Mouse (Mus musculus) adrenal gland, postnatal 4 days (tissue): ENCODE data around the gene Tnip2. TPM values are rescaled to one million over a fixed set of nuclear protein-coding genes. Genes with fewer than 3 reads are reported as not detected.

Experiments used
- DNase-seq, 2 experiments: peaks; one replicate each; pipeline ENCODE4 v3.0.0; 2021 to 2022; ENCODE audit warnings: low spot score in 2 of 2, mixed read lengths in 2 of 2
- long read RNA-seq, 2 experiments: library from polyadenylated mRNA; stranded (forward); transcript quantifications; one replicate each; pipeline ENCODE4 v2.0.0; 2021
- total RNA-seq, 2 experiments: library from RNA; stranded (reverse); gene quantifications; 2 replicates each; pipeline ENCODE4 v1.2.3; 2021

Tnip2 gene
- 10 to 100 TPM; 28.0 to 28.4 TPM for total RNA-seq
- long read RNA-seq, experiment 1, transcript Tnip2-202 (6 exons, 1,987 nt) = major isoform, 6 of 15 reads
- long read RNA-seq, experiment 1, partial matches to known transcripts = 2 of 15 reads
- long read RNA-seq, experiment 1, other reads (novel, unspliced or antisense) = 7 of 15 reads
- long read RNA-seq, experiment 2, transcript Tnip2-202 (6 exons, 1,987 nt) = major isoform, 18 of 38 reads
- long read RNA-seq, experiment 2, partial matches to known transcripts = 0 of 38 reads
- long read RNA-seq, experiment 2, other reads (novel, unspliced or antisense) = 16 of 38 reads

DNA sequence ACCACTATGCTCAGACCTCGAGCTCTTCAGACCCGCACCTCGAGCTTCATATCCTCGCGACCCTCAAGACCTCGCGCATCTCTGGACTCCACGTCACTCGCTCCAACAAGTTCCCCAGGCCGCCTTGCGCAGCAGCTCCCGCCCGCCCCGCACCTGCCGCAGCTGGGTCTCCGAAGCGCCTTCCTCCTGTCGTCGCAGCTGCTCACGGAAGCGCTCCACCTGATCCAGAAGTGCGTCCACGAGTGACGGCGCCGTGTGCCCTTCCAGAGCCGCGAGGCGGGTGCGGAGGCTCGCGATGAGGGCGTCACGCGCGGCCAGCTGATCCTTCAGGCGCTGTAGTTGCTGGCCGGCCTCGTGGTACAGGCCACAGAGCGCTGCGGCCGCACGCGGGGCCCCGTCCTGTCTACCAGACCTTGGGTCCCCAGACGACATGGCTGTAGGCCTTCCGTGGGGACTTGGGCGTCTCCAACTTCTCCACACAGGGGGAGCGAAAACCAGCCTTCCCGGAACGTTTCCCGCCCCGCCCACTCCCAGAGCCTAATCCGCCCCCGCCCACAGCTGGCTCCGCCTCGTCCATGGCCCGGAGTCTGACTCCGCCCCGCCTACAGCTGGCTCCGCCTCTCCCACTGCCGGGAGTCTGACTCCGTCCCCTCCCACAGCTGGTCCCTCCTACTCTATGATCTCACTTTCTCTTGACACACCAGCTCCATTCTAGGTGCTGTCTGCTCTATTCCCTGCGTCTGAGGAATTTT lies at the start of gene Tnip2:
Gene Tnip2 (minus strand): TSS at position 526 of the 752 bp plus-strand sequence.
- DNase-seq = peak; percentile 87 to 94

DNA sequence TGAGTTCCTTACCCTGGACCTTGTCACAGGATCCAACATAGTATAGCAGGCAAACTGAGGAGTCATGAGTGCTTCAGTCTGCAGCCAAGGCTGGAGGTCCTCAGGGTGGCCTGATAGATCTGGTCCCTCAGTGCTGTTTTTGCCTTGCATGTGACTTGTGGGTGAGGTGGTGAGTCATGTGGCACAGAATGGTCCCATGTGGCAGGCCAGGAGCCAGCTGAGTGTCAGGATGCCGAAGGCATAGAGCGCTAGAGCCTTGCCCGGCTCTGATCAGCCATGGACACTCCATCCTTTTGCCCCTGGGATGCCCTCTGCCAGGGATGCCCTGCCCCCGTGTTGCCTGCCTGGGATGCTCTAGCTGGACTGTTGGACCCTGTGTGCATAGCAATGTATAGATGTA lies 38.0 kb upstream of the Tnip2 start:
- DNase-seq = no peak

DNA sequence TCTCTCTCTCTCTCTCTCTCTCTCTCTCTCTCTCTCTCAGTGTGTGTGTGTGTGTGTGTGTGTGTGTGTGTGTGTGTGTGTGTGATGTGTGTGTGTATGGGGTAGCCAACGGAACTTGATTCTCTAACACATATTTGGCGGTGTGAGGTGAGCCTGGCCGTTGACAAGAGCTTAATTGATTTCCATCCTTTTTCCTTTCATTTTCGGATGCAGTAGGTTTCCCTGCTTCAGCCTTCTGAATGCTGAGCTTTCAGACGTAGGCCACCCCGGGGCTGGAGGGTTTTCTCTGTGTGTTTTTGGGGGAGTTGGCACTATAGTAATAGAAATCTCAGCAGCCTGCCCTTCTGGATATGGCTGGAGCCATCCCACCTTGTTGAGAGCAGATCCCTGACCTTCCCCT lies 36.5 kb upstream of the Tnip2 start:
- no peak for DNase-seq

DNA sequence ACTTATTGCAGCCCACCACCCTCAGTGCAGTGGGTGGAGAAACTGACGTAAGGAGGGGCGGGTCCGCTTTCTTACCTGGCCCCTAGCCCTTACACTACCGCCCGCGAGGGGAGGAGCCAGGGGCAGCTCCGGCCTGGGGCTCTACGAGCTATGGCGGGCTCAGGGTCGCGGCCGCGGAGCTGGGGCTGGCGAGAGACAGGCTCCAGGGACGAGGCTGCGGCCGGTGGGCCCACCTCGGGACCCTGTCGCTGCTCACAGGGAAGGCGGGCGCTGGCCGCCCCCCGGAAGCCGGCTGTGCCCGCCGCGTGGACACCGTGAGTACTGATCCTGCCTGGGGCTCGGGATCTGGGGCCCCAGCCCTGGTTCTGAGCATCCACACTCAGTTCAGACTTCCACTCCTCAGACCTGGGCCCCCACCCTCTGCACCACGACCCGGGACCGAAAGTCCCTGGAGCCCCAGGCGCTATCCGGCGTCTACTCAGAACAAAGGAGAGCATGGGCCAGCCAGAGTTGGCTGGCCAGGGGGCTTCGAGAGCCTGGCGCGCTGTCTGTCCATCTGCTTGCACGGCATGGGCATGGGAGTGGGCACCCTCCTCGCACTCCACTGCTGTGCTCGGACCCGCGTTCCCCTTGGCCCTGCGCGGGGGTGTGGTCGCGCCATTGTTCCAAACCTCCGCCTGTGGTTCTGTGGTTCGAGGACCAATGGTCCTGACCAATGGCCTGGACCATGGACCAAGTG lies 35.9 kb upstream of the Tnip2 start:
- DNase-seq = no peak

DNA sequence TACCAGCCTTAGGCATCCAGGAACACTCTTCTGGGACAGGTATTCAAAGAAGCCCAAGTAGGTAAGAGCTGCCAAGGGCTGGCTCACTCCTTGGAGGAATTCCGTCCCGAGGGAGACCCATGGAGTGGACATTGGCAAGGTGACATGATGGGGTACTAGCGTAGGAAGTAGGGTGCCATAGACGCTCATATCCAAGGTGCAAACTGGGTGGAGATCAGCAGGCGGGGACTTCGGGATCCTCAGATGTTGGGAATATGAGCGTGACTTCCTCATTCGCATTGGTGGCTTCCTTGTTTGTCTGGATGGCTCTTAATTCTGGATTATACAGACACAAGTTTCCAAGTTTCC lies 35.3 kb upstream of the Tnip2 start:
- DNase-seq = no peak

DNA sequence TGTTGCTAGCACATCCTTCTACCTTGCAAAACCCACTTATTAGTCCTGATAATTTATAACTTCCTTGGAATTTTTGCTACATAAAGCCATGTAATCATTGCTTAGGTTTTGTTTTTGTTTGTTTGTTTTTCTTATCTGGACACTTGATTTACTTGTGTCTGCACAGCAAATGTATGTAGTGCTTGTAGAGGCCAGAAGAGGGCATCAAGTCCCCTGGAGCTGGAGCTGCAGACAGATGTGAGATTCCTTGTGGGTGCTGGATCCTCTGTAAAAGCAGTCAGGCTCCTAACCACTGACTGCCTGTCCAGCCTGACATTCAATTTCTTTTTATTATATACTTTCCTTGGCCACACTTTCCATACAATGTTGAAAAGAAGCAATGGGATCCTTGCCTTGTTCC lies 33.6 kb upstream of the Tnip2 start:
- DNase-seq = no peak

DNA sequence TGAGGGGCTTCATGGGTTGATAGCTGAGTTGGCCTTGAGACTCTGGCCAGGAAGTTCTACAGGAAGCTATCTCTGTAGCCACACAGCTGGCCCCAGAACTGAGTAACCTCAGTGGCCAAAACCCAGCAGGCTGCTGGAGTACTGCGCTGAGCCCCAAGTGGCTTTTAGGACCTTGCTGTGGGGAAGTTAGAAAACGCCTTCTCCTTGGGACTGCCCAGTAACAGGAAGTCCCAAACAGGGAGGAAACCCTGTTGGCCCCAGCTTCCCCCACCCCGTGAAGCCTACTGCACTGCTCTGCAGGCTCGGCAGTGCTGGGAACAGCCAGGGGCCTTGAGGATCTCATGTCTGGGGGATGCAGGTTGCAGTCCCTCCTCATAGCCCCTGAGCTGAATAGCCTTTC lies 29.3 kb upstream of the Tnip2 start:
- no peak for DNase-seq

DNA sequence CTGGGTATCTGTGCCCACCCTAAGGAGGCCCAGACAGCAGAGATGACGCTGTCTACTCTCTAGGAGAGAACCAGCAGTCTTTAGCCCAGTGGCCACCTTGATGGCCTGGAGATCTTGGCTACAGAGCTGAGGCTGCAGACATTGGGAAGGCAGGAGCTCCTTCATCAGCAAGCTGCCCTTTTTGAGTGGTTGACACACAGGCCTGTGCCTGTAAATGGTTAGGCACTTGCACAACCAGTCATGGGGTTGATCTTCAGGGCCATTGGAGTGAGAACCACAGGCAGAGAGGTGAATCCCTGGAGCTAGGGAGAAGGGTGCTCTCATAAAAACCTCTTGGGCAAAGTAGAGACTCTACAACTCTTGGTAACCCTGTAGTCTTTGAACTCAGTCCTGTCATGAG lies 28.4 kb upstream of the Tnip2 start:
- no peak for DNase-seq

DNA sequence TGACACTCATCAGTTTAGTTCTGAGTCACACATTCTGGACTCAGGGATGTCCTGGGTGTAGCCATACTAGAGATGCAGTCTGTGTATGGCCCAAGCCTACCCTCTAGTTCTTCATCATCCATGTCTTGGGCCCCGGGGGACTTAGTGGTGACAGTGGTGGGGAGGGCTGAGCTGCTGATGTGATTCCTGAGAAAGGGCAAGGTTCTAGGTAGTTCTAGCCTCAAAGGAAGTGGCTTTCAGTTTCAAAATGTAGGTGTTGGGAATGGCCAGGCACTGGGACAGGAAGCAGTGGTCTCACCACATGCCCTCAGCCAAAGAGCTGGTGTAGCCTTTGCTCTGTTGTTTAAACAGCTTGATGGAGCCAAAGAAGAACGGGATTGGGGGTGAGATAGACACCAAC lies 25.3 kb upstream of the Tnip2 start:
- DNase-seq = no peak

DNA sequence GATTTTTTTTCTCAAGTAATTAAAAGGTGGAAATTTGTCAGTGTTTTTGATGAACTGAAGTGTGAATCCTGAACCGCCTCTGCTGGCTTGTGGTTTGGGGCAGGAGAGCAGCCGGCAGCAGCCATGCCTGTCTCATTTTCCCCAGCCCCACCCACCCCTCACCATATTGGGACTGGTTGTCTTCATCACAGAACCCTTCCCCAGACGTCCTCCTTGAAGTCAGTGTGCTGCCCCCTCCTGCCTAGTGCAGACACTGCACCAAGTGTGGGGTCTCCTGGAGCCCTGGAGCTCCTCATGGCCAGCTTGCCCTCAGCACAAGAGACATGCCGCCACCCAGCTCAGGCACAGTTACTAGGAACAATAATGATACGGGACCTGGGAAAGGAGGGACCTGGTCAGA lies 24.7 kb upstream of the Tnip2 start:
- DNase-seq = no peak

DNA sequence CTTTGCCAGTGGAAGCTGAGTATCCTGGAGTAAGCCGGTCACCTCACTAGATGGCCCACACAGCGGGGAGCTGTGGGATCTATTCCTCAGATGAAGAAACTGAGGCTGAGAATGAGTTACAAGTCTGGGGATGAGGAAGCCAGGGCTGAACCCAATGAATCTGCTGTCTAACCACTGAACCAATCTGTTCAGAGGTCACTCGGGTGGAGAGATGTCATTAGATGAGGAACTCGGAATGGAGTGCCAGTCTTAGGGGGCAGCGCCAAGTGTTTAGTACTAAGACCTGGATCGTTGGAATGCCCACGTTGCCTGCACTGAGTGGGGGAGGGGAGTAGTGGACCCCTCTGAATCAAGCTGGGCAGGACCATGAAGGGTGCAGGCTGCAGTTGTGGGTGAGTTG lies 24.3 kb upstream of the Tnip2 start:
- no peak for DNase-seq

DNA sequence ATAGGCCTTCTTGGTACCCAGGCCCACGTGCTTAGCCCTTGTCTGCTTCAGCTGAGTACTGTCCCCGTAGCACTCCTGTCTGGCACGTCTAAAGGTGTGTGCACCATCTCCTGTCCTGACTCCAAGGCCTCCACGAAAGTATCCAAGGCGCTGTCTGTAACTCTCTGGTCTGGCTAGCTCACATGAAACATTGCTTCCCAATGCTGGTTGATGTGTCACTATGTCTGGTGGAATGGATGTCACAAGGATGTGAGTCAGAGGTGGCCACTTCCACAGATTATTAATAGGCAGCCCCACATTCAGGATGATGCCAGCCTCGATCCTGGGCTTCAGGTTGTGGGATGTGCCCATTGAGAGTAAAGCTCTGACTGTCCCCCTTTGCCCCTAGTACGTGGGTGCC lies 22.0 kb upstream of the Tnip2 start:
- DNase-seq = no peak

DNA sequence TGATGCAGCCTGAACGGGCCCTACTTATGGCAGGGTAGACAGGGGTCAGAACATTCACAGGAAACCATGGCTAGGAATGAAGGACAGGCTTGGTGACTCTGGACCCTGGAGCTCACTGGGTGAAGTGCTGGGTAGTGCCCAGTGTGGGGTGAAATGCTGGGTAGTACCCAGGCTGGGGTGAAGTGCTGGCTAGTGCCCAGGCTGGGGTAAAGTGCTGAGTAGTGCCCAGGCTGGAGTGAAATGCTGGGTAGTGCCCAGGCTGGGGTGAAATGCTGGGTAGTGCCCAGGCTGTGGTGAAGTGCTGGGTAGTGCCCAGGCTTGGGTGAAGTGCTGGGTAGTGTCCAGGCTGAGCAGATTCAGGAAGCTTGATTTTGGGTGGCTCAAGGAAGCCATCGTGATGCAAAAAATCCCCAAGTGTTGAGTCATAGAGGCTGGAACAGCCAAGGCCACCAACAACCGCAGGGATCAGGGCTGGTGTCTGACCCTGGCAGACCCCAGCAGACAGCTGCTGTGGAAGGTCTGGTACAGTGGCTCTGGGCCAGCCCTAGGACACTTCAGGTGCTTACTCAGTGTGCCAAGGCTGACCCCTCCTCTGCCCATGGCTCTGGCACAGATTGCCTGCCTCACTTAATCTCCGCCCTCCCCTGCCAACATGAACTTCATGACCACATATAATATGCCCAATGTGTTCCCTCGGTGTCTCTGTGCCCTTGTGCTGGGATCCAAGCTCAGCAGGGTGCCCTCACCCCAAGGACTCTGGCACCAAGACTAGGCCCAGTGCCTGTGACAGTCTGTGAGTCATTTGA lies 21.2 kb upstream of the Tnip2 start:
- peak in 1 of 2 experiments; percentile 53 for DNase-seq

DNA sequence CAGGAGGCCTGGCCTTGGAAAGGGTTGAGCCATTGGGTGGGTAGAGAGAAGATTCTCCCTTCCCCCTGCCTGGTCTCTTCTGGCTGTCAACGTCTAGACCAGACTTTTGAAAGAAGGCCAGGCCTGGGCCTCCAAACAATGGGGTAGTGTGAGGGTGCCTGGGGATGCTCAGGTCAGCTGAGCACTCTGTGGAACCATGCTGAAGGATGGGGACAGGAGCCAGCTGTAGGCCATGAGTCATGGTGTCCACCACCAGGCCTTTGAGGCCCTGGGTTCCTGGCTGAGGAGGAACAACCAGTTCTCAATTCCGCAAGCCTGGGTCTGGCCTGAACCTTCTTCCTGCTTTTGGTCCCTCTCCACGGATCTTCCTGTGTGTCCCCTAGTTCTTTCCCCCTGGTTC lies 20.0 kb upstream of the Tnip2 start:
- DNase-seq = no peak

DNA sequence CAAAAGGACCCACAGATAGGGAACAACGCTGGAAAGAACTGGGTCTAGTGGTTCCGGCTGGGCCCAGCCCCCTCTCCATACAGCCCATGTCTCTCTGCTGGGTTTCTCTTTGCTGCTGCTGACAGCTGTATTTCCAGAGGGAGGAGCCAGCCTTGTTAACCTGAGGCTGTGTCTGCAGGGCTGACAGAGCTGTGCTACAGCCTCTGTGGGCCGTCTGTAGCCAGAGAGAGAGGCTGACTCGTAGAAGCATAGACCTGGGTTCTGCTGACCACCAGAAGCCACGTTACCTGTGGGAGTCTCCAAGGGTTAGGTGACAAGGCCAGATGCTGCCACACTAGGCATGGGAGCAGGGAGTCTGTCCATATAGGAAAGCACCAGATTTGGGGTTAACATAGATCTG lies 19.3 kb upstream of the Tnip2 start:
- DNase-seq = no peak

DNA sequence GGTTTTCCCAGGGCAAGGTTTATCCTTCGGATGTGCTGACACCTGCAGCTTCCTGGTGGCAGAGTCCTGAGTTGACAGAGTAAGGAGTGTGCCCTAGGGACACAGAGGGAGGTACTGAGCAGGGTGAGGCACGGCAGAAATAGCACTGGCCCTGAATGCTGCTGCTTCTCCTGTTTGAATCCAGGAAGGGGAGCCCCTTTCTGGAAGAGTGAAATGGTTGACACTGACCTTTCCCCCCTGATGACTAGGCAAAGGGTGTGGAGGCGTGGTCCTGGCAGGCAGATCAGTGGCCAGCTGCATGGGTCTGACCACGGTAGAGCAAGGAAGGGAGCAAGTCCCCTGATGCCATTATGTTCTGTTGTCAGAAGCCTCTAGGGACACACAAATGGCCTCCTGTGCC lies 16.9 kb upstream of the Tnip2 start:
- no peak for DNase-seq

DNA sequence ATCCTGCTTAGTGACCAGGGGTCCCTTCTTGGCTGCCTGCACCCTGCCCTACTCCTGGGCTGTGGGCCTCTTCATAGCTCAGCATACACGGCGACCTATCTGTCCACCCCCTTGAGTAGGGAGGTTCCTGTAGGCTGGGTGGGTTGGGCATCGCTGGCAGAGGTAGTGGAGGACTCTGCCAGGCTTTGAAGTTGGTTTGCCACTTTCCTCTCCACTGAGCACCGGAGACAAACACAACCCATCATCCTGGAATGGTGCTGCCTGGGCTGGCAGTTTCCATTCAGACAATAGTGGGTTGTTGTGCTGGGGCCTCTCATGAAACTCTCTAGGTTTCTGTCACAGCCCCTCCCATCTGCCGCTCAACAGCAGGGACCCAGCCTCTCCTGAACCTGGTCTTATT lies 16.3 kb upstream of the Tnip2 start:
- no peak for DNase-seq

DNA sequence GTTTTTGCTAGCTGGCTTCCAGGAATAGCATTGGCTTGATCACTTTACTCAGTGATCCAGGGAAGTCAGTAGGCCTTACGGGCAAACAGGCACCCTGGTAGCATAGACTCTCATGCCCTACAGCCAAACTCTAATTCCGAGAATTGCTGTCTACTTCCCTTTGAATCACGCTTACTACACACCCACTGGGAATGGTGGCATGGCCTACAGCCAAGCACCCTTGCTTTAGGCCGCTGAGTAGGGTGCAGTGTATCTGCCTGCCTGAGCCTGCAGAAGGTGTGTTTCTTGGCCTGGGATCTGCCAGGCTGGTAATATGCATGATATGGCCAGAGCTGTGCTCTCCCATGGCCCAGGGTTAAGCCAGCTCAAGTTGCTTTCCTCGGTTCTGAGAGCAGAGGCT lies 14.9 kb upstream of the Tnip2 start:
- DNase-seq = no peak

DNA sequence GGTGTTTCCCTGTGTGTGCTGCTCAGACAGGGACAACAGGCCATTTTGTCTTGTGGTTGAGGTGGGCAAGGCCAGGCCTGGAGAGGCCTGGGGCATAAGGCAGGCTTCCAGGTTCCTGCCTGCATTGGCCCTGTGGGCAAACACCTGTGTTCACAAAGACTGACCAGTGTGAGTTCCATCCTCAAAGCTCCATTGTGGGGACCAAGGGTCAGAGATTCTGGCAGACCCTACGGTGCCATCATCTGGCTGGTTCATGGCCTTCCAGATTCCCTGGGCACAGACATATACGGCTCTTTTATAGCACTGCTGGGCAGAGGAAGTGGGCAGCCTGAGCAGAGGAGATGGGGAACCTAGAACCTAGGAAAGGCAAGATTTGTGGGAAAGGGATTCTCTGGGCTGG lies 13.6 kb upstream of the Tnip2 start:
- no peak for DNase-seq

DNA sequence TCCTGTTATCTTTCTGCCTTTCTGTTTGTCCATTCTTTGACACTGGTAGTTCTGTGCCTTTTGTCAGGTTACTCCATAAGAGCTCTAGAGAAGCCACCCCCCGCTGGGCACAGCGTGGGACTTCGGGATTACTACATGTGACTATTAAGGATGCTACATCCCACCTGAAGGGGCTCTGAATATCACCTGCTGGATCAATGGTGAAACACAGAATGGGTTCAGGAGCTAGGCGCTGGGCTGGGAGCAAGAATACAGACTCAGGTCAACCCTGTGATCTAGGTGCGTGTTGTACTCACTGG lies 12.6 kb upstream of the Tnip2 start:
- no peak for DNase-seq

DNA sequence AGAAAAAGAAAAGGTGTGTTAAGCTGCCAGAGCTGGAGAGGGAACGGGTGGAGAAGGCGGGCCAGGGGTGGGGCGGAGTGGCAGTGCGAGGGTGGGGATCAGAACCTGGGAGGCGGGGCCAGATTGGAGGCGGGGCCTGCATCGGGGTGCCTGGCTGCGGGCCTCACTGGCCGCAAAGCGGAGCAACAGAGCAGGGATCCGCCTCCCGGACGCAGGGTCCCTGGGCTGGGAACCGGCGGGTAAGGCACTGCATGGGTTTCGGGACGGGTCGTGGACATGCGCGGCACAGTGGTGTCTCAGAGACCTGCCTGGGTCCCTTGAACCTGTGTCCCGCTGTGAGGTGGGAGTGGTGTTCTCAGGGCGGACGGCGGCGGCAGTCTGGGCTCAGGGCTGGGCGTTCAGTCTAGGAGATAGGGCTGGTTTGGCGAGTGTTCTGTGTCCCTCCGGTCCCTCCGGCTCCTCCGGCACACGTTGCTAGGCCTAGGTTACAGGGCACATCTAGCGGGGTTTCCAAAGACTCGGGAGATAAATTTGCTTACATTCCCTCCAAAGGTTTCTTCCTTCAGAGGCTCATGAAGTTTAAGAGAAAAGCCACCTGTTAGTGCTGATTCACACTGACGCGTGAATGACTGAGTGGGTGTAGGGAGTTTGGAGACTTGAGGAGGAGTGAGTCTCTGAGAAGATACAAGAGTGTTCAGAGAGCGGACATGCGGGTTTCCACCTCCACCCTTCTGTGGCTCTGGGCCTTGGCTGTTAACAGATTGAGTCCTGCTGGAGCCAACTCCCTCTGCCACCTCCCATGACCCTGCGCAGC lies 12.1 kb upstream of the Tnip2 start, which contains the start of gene Sh3bp2:
Gene Sh3bp2 (plus strand): TSS at position 176 of the 814 bp plus-strand sequence.
- peak; percentile 85 to 93 for DNase-seq
